Mouse (Mus musculus) neural tube, embryonic 11.5 days (tissue): ENCODE results near the gene 9430015G10Rik. TPM values are rescaled to one million over a fixed set of nuclear protein-coding genes. Genes with fewer than 3 reads are reported as not detected.

Experiments
- ATAC-seq: fragments of 200-750 bp; cut with Nextera tagmentation; 2 replicates; pipeline ENCODE4 v1.8.0; 2017; ENCODE audit warnings: moderate number of reproducible peaks, mild to moderate bottlenecking, moderate TSS enrichment, moderate library complexity; ENCODE audit not compliant: insufficient read depth, low FRiP score, low TSS enrichment
- DNase-seq: peaks from one replicate; pipeline ENCODE4 v3.0.0-alpha.2; 2015; ENCODE audit warnings: low spot score
- H3K27ac ChIP-seq: fragments of 300-500 bp; sonication (generic); 2 replicates; pipeline ENCODE4 v1.5.1; 2014; ENCODE audit warnings: low read depth, mild to moderate bottlenecking, low read length
- H3K27me3 ChIP-seq: fragments of 300-500 bp; sonication (generic); 2 replicates; pipeline ENCODE4 v1.6.1; 2014; ENCODE audit warnings: mild to moderate bottlenecking, low read length, mixed read lengths; ENCODE audit not compliant: control insufficient read depth, insufficient read depth
- H3K36me3 ChIP-seq: fragments of 300-500 bp; sonication (generic); 2 replicates; pipeline ENCODE4 v1.6.1; 2014; ENCODE audit warnings: mild to moderate bottlenecking, low read length, moderate library complexity, mixed read lengths; ENCODE audit not compliant: control insufficient read depth, insufficient read depth
- H3K4me1 ChIP-seq: fragments of 300-500 bp; sonication (generic); 2 replicates; pipeline ENCODE4 v1.6.1; 2014; ENCODE audit warnings: low read length, mixed read lengths; ENCODE audit not compliant: control insufficient read depth, insufficient read depth
- H3K4me2 ChIP-seq: fragments of 300-500 bp; sonication (generic); 2 replicates; pipeline ENCODE4 v1.6.1; 2014; ENCODE audit warnings: low read depth, mild to moderate bottlenecking, moderate library complexity
- H3K4me3 ChIP-seq: fragments of 300-500 bp; sonication (generic); 2 replicates; pipeline ENCODE4 v1.5.1; 2014; ENCODE audit warnings: low read depth, low read length
- H3K9ac ChIP-seq: fragments of 300-500 bp; sonication (generic); 2 replicates; pipeline ENCODE4 v1.6.1; 2014; ENCODE audit warnings: mild to moderate bottlenecking, low read length
- H3K9me3 ChIP-seq: fragments of 300-500 bp; sonication (generic); 2 replicates; pipeline ENCODE4 v1.6.1; 2016; ENCODE audit warnings: low read length; ENCODE audit not compliant: control insufficient read depth
- WGBS: fragments of 180-500 bp; shearing (Covaris S2); extraction: QIAGEN DNeasy Blood & Tissue Kit; methylation state at CpG from one replicate; pipeline ENCODE4 v1.1.7; 2014; 5-methylcytosine and 5-hydroxymethylcytosine counted together
- polyA plus RNA-seq: library from polyadenylated mRNA; unstranded; fragments of >200 nt; fragmentation: Nextera tagmentation; extraction: Ambion mirVana; gene quantifications from 2 replicates; pipeline ENCODE4 v1.2.1, GENCODE M21; 2014

Gene 9430015G10Rik
- polyA plus RNA-seq, 1 experiment from 2014 or later = 51.9 TPM

DNA sequence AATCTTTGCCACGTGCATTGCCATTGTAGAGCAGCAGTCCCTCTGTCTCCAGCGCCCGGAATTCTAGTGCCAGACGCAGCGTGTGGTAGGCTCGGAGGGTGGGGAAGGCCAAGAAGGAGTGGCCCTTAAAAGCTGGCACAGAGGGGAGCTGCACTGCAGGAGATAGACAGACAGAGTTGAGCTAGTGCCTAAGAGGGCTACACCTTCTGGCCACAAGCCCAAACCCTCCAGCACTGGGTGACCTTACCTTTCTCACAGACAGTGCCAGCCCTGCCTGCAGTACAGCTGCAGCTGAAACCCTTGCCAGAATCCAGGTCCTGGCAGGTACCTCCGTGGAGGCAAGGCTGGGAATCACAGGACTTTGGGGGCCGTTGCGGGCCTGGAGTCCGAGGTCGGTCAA, 62.0 kb downstream of the 9430015G10Rik start:
- Histone ChIP-seq H3K36me3 (peaks cover 71% of the 10 kb centered on the region), H3K4me1 (no peaks in the 10 kb centered on the region), H3K4me2 (no peak overlapping the region), H3K27ac (no peak overlapping the region), H3K9ac (no peak overlapping the region), H3K9me3 (no peaks in the 10 kb centered on the region), H3K27me3 (no peaks in the 10 kb centered on the region), H3K4me3 (no peak overlapping the region)
- ATAC-seq (no peak), DNase-seq (no peak)
- 96% methylated on average over 11 of the region's 11 CpGs for WGBS

Other genes starting within 250 kb of the 9430015G10Rik start
- 0.45 and 0.48 TPM in 2 replicates for gene Tas1r3, start 246.6 kb upstream of the 9430015G10Rik start, polyA plus RNA-seq
- gene Cptp, start 240.5 kb upstream of the 9430015G10Rik start, polyA plus RNA-seq = 23.4 and 28.3 TPM in 2 replicates
- gene Ints11, start 240.4 kb upstream of the 9430015G10Rik start, polyA plus RNA-seq = 89.7 and 95.0 TPM in 2 replicates
- 37.5 and 42.2 TPM in 2 replicates for gene Pusl1, start 218.2 kb upstream of the 9430015G10Rik start, polyA plus RNA-seq
- gene Acap3, start 218.2 kb upstream of the 9430015G10Rik start, polyA plus RNA-seq = 44.3 and 45.4 TPM in 2 replicates
- 154 and 162 TPM in 2 replicates for gene Ube2j2, start 166.2 kb upstream of the 9430015G10Rik start, polyA plus RNA-seq
- gene C1qtnf12, start 147.7 kb upstream of the 9430015G10Rik start, polyA plus RNA-seq = 19.6 and 22.0 TPM in 2 replicates
- gene B3galt6, start 117.3 kb upstream of the 9430015G10Rik start, polyA plus RNA-seq = 18.9 and 19.9 TPM in 2 replicates
- 136 and 139 TPM in 2 replicates for gene Sdf4, start 117.1 kb upstream of the 9430015G10Rik start, polyA plus RNA-seq
- 0.45 TPM in 2 replicates for gene Tnfrsf4, start 96.1 kb upstream of the 9430015G10Rik start, polyA plus RNA-seq
- 0.62 and 0.82 TPM in 2 replicates for gene Tnfrsf18, start 83.8 kb upstream of the 9430015G10Rik start, polyA plus RNA-seq
- not detected in 2 replicates for gene Ttll10, start 50.6 kb upstream of the 9430015G10Rik start, polyA plus RNA-seq
- 0.73 and 1.0 TPM in 2 replicates for gene Rnf223, start 20.5 kb downstream of the 9430015G10Rik start, polyA plus RNA-seq
- 85.9 and 91.9 TPM in 2 replicates for gene Agrn, start 87.5 kb downstream of the 9430015G10Rik start, polyA plus RNA-seq
- not detected in 2 replicates for gene Isg15, start 90.8 kb downstream of the 9430015G10Rik start, polyA plus RNA-seq
- 1.5 and 1.8 TPM in 2 replicates for gene AW011738, start 93.3 kb downstream of the 9430015G10Rik start, polyA plus RNA-seq
- 0.57 and 0.85 TPM in 2 replicates for gene Perm1, start 105.9 kb downstream of the 9430015G10Rik start, polyA plus RNA-seq
- 20.4 and 21.6 TPM in 2 replicates for gene Plekhn1, start 124.9 kb downstream of the 9430015G10Rik start, polyA plus RNA-seq
- 75.3 and 77.4 TPM in 2 replicates for gene Noc2l, start 126.0 kb downstream of the 9430015G10Rik start, polyA plus RNA-seq
- gene Samd11, start 145.7 kb downstream of the 9430015G10Rik start, polyA plus RNA-seq = 1.4 and 2.6 TPM in 2 replicates
- not detected in 2 replicates for gene Vmn2r-ps159, start 221.1 kb downstream of the 9430015G10Rik start, polyA plus RNA-seq